Mouse (Mus musculus) cerebellum, postnatal 36 days (tissue): Measurements from ENCODE around the gene Saxo2.

Experiments used
- DNase-seq, 2 experiments: peaks; one replicate each; pipeline ENCODE4 v3.0.0; 2021 to 2022; ENCODE audit warnings: mixed read lengths in 2 of 2

Gene Saxo2

DNA sequence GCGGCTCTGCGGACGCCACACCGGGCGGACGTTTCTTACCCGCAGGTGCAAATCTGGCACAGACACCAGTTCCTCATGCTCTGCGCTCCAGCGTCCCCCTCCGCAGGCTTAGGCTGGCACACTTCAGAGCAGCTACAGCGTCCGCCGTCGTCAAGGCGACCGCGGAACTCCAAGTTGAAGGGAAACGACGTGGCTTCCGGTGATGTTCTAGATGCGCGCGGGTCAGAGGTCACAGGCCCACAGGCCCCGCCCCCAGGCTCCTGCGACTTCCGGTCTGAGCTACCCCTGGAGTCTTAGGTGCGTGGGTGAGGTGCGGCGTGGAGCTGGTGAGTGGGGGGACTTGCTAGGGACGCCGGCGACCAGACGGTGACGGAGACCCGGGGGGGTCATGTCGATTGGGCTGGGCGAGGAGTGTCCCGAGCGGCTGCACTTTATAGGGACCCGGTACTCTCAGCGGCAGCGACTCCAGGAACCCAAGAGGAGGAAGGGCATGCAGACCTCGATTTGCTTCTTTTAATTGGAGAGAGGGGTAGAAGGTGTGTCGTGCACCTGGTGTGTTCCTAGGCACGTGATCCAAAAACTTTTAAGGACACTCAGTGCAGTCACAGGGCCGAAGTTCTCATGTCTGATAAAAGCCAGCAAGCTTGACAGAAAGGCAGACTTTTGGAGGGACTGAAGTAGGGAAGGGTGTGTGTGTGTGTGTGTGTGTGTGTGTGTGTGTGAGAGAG is at the start of gene Saxo2, which contains the start of gene Efl1:
Gene Saxo2, minus strand, starts transcription at position 176 of the 728 bp plus-strand sequence.
Gene Efl1, plus strand, starts transcription at position 262 of the 728 bp plus-strand sequence.
- peak; percentile 95 to 96 for DNase-seq

DNA sequence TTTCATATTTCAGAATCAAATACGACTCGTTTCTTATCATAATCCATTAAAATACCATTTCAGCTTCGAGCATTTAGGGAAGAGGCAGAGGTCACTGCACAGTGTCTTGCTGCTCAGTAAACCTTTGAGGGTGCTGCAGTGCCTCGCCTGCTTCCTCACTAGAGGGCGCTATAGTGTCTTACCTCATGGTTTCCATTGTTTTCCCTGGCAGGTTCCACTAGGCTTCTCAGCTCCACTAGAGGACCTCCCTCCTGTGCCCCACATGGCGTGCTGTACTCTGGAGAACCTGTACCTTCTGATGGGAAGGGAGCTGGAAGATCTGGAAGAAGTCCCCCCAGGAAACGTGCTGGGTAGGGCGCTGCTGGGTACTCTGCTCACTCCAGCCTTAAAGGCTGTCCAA is 49.3 kb upstream of the Saxo2 start:
- no peak for DNase-seq

DNA sequence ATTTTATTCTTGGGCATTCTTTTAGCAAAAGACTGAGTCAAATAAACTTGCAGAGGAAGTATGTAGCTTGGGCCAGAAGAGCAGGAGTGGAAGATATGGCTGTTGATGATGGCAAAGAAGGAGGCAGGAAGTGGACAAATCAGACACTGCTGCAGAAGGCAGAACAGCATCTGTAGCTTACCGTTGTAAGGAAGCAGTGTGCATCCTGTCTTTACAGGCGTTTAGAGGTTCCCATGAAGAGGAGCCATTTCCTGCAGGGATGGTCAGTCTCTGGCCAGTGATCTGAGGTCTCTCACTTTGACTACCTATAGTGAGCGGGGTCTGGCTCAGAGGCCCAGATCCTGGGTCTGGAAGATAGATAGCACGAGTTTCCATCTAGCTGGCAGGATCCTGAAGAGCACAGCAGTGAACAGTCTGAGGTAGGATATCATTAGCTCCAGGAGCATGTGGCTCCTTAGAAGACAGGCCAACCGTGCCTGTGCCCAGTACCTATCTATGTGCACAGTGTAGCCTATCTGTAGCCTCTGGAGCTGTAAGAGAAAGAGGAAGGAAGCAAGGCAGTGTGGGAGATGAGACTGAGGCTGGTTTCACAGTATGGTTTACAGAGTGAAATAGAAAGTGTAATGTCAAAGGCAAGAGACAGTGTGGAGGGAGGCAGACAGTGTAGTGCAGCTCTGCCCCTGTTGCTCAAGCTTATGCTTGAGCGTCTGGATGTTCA is 42.9 kb upstream of the Saxo2 start:
- no peak for DNase-seq

DNA sequence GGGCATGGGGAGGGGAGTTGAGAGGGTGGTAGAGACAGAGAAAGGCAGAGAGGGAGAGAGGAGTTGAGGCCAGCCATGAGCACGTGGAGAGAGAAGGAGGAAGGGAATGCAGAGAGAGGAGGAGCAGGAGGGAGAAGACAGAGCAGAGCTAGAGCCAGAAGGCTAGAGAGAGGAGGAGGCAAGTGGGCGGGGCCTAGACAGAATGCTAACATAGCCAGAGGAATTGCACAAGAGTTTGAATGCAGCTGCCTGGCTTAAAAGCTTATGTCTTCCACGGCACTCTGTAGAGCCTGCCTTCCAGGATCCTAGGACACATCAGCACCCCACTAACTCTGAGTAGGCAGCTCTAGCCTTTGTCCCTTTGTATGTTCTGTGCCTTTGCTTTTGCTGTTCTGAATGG is 40.4 kb upstream of the Saxo2 start:
- DNase-seq = no peak

DNA sequence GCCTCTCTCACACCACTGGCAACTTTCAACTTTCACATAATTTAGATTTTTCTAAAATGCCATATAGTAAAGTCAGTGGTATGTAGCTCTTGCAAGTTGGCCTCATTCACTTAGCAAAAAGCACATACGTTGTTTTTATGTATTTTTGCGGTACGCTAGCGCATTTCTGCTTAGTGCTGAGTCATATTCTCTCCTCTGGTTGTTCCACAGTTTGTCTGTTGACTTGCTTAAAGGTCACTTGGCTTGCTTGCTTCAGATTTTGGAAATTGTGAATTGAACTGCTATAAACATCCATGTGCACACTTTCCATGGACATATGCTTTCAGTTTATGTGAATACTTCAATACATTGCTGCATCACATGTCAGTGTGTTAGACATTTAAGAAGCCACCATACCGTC is 31.6 kb upstream of the Saxo2 start:
- no peak for DNase-seq

DNA sequence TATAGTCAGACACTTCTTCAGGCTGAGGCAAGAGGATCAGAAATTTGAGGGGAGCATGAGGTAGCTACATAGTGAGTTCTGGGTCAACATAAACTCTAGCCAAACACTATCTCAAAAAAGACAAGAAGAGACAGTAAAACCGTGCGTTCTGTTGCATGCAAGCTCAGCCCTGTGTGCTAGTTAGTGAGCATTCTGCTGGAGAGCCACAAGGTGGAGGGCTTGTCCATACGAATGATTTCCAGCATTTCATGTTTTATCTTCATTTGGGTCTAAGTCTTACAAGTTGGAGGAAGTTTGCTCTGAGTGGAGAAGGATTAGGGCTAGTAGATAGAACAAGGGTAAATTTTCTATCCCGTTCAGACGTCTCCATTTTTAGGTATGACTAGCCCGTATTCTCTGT is 28.5 kb upstream of the Saxo2 start:
- no peak for DNase-seq

DNA sequence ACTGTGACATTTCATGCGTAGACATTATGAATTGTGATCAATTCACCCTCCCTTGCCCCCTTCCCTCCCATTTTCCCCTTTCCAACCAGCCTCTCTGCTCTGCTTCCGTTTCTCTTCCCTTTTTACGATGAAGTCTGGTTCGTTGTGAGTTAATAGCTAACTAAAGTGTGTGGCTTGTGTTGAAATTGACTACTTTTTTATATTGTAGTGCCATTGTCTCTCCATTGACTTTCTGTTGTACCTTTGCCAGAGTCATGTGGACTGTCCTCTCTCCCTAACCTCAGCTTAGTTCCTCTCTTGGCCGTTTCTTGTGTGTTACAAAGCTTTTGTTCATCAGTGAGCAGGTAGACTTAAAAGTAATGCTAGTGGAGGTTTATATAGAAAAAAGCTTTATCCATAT is 27.7 kb upstream of the Saxo2 start:
- no peak for DNase-seq

DNA sequence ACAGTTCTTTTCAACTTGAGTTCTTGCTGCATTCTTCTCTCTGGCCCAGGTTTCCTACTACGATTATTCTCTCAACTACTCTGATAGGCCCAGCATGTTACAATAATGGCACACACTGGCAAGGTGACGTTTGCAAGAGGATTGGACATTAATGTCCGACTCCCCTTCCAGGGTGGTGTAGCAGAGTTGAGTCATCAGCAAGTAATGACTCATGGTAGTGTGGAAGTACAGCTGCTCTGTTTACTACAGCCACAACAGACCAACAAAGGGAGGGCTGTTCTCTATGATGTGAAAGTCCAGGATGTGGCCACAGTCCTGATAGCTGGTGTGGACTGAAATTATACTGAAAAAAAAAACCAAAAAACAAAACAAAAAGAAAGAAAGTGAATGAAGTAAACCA is 16.3 kb upstream of the Saxo2 start:
- no peak for DNase-seq

DNA sequence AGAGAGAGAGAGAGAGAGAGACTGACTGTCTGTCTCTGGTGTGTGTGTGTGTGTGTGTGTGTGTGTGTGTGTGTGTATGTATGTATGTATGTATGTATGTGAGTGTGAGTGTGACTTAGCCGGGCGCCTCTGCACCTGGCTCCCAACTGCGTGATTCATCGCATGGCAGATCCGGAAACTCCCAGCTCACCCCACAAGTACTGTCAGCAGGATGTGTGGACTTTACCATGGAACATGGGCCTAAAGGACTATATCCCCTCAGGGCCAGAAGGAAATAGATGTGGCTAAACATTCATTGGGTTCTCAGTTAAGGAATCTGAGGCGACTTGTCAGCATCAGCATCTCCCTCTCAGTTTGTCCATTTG is 735 bp upstream of the Saxo2 start:
- no peak for DNase-seq

DNA sequence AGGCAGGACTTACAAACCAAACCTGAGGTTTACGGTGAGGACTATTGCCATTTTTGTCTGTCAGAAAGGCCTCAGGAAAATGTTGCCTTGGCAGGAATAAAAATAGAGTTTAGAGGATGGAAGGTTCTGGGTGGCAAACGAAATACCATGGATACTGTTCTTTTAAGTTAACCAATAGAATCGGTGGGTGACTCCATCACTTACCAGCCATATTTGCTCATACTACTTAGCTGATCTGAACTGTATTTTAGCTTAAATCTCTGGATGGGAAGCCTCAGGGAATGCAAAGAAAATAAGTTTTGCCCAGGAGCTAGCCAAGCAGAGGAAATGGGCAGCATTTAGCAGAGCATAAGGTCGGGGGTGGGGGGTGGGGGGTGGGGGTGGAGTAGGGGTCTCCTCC is 419 bp downstream of the Saxo2 start:
- DNase-seq = no peak

DNA sequence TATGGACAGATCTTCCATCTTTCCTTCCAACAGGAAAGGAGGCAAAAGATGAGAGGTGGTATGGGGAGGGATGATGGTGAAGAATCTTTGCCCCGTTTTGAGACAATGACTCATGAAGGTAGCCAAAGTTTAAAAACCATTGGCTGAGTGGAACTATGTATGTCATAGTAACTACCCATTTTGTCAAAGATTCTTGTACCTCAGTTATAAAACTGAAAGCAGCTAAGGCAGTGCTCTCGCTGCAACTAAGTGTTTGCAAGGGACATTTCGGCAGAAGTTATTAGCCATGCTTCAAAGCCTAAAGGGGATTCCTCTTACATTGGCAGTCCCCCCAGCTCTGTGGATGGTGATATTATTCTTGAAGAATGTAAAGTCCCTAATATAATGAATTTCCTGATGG is 1.1 kb downstream of the Saxo2 start:
- no peak for DNase-seq

DNA sequence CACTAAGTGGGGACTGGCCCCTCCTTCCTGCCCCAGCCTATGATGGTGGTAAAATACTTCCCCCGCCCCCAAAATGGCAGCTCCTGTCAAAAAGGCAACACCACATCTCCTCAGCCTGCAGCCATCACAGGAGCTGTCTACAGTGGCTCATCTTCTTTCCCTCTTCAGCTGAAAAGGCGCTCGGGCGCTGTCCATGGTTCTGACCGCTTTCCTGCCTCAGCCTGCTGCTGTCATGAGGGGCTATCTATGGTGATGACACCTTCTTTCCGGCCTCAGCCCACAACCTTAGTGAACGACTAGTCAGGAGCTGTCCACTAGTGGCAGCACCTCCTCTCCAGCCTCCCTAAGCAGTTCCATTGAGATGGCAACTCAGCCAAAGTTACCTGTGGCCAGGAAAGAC is 23.0 kb downstream of the Saxo2 start:
- DNase-seq = no peak

DNA sequence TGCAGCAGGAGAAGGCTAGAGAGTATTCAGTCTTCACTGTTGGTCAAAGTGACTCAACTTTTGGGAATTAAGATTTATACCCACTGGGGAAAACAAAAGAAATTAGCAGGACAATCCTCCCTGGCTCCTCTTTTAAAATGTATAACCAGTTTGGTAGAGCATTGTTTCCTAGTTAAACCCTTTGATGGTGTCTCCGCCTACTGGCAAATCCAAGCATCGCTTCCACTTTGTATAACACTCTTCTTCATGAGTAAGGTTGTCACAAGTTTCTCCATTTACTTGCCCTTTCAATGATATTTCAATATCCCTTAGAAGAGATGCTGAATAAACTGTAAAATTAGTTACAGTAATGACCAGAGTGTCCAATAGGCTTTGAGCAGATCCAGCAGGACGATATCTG is 38.7 kb downstream of the Saxo2 start:
- no peak for DNase-seq

DNA sequence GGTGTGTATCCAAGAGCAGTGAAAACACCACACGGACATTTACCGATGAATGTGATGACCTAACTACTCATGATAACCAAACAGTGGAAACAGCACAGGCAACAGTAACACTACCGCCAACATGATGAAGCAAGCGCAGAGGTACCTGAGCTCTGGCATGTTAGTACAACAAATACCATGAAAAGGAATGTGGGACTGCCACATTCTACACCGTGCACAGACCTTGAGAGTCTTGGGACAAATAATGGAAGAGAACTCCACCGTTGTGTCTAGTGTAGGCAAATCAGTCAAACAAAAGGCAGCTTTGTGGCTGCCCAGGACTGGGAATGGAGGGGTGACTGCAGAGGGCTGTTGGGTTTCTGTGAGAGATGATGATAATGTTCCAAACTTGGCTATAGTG is 42.9 kb downstream of the Saxo2 start:
- DNase-seq = no peak

DNA sequence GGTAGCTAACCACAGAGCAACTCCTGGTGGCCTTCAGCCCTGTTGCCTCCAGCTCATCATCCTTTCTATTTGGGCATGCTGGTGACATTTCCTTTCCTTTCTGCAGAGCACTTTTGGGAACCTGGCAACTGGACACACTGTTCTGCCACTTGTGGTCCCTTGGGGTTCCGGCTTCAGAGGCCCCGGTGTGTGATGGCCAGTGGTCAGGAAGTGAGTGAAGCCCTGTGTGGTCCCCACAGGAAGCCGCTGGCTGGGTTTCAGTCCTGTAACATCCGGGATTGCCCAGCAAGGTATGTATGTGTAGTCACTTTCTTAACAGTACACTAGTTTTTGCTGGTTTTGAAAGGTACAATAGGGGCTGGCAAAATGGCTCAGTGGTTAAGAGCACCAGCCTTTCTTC is 46.3 kb downstream of the Saxo2 start:
- DNase-seq = no peak

DNA sequence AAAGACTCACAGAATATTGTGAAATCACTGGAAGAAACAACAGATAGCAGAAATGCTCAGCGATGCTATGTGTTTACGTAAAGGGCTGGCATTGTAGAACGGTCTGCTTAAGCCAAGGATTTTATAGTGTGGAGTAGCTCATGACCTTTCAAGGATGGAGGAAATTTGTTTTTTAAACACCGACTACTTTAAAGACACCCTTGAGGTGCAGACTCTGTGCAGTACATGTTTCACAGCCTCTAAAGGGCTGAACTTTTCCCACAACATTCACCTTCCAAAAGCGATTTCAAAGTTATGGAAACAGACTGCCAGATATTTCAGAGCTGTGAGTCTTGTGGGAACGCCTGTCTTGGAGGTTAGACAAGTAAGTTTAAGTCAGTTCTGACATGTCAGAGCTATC is 57.4 kb downstream of the Saxo2 start:
- DNase-seq = no peak
